Mouse (Mus musculus) left cerebral cortex, adult 11 months (tissue): ENCODE measurements around the gene Zbtb21.
"Not testable (repeated sequence)": the region's sequence is repeated elsewhere in the genome, so short reads cannot be mapped to it uniquely, and the experiment has no call there.

ENCODE experiments used
- DNase-seq: peaks from one replicate; pipeline ENCODE4 v3.0.0; 2022; ENCODE audit warnings: low spot score

The Zbtb21 gene

GRCm38 (mm10) chr16:97962151-97962948 is at the start of gene Zbtb21, which contains the start of gene C2cd2:
Zbtb21 (minus strand) TSS chr16:97962622.
C2cd2 (minus strand) TSS chr16:97962598.
- DNase-seq: peak; percentile 96

DNA sequence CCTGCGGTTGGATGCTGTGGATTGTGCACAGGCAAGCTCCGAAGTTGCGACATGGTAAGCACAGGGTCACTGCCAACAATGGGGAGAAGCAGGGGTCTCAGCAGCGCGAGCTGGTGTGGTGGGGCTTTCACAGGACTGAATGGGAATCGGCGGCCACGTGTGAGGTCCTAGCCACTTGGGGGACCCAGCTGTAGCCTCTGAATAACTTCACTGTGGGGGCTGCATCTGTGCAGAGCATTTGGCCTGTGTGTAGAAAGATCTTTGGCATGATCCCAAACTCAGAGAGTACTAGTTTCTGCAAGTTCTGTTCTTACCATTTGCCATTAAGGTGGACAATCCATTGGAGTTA is 34.9 kb upstream of the Zbtb21 start:
- DNase-seq: not testable (repeated sequence)

- DNase-seq: peak; percentile 80
Measured at GRCm38 (mm10) chr16:97996616-97997382, 34.4 kb upstream of the Zbtb21 start, which contains the start of gene B230307C23Rik. B230307C23Rik (plus strand) TSS chr16:97997315.

DNA sequence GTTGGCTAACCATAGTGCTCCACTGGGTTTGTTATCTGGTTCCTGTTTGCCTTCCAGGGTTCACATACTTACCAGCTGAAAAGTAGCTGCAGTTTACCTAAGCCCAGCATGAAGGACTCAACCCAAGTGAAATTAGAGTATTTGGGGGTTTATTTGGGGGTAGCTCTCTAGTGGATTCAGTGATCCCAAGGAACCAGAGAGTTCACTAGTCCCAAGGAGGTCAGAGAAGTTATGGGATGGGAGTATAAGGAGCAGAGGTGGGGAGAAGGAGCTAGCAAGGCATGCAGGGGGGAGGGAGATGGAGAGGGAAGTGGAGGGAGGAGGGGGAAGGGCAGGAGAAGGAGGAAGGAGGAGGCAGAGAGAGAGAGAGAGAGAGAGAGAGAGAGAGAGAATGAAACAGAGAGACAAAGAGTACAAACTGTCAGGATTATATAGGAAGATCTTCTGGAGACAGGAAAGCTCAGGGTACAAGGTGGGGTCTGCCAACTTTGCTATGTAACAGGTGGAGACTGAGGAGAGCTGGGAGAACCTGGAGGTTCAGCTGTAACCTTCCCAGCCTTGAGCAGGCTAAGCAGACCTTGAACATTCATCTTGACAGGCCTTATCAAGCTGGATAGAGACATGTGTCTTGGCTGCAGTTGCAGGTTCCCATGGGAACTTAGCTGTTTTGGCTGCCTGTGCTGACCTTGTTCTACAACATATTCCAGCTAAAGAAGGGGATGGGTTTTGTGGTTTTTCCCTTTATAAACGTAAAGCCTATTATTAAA is 33.6 kb upstream of the Zbtb21 start:
- DNase-seq: no peak

GRCm38 (mm10) chr16:97992477-97992876 is 30.1 kb upstream of the Zbtb21 start:
- DNase-seq: not testable (repeated sequence)

DNA sequence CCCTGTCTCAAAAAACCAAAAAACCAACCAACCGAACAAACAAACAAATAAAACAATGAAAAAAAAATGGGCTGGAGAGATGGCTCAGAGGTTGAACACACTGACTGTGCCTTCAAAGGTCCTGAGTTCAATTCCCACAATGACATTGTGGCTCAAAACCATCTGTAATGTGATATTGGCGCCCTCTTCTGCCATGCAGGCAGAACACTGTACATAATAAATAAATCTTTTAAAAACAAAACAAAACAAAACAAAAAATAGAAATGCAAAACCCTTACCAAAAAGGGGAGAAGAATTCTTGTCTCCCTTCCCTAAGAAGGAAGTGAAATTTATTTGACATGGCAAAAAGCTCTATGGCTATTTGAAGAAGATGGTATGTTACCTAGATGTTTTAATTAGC is 29.1 kb upstream of the Zbtb21 start:
- DNase-seq: no peak

GRCm38 (mm10) chr16:97984589-97984988 is 22.2 kb upstream of the Zbtb21 start:
- no peak for DNase-seq

- DNase-seq: no peak
Measured at GRCm38 (mm10) chr16:97981362-97981761, 18.9 kb upstream of the Zbtb21 start.

DNA sequence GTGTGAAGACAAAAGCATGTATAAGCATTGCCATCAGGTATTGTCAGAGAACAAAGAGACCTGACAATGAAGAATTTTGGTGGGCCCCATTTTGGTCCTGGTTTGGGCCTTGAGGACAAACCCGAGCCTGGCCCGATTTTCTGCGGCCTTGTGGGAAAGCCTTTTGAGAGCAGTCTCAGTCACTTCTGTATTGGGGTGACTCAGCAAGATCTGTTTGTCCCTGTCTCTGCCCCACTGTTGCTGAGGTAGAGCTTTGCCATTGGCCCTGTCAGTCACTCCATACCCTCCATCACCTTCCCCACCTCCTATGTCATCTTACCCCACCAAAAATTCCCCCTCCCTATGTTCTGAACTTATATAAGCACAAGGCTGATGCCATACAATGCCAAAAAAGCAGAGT is 15.3 kb upstream of the Zbtb21 start:
- DNase-seq: no peak

GRCm38 (mm10) chr16:97977277-97977676 is 14.9 kb upstream of the Zbtb21 start:
- no peak for DNase-seq

DNA sequence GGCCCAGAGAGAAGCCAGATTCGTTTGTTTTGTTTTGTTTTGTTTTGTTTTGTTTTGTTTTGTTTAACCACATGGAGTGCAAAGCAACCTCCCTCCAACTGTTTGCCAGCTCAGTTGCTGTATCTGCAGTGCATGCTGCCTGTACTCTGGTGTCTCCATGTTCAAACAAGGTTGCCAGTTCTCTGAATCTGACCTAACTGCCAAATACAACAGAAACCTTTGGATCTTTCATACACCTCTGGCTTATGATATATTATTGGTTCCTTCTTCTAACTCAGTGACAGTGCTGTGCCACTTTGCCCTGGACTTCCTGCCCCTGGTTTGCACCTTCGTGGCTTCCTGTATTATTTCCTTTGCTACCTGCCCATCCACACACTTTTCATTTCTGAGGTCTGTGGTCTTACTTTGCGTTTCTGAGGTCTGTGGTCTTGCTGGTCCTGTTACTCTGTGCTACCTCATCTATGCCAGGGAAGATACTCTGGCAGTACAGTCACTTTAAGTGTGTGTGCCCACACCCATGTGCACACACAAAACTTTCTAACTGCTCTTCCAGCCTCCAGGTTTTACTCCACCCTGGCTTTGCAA is 1.6 kb upstream of the Zbtb21 start:
- DNase-seq: no peak

GRCm38 (mm10) chr16:97961381-97962150 is 856 bp downstream of the Zbtb21 start:
- DNase-seq: no peak

DNA sequence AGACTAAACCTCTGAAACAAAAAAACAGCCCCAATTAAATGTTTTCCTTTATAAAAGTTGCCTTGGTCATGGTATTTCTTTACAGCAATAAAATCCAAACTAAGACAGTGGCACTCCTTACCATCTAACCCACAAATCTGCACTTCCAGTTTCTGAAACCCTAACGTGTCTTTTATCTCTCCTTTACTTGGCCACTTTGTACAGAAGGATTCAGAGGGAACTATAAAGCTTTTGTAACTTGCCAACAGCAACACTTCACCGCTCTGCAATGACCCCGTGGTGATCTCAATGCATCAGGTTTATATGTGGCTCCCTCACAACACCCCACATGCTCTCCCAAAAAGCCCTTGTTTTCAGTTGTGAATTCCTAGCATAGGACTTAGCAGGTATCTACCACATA is 2.1 kb downstream of the Zbtb21 start:
- no peak for DNase-seq

GRCm38 (mm10) chr16:97958401-97958973 is 3.9 kb downstream of the Zbtb21 start:
- no peak for DNase-seq

- no peak for DNase-seq
Measured at GRCm38 (mm10) chr16:97957626-97958025, 4.8 kb downstream of the Zbtb21 start.

DNA sequence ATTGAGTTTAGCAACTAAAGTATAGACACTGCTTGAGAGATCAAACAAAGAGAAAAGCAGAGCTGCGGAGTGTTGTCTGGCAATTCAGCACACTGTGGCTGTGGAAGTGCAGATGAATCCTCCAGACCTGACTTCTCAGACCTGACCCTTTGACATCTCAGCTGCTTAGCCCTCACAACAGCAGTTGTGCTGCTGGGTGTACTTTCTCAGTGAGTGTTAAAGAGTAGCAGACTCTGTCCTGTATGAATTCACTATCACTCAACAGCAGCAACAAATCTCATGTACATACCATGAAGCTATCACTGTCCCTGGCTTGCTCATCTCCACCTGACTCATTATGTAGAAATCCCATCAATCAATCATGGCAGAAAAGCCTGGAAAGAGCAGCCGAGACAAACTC is 6.4 kb downstream of the Zbtb21 start:
- no peak for DNase-seq

DNA sequence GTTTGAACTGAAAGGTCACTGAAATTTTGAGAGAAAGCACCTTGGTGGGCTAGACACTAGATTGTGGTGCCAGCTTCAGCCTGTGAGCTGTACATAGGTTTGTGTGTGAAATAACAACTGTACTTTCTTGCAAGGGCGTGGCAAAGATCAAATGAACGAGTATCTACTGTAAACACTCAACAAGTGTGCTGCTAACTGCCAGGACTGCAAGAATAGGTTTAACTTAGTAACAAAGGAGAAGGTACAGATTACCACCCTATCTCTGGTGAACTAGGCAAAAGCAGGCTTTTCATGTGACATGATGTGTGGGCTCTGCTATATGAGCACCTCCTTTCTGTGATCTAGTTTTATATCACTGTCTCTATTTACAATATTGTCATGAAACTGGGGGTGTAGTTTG is 9.1 kb downstream of the Zbtb21 start:
- no peak for DNase-seq

DNA sequence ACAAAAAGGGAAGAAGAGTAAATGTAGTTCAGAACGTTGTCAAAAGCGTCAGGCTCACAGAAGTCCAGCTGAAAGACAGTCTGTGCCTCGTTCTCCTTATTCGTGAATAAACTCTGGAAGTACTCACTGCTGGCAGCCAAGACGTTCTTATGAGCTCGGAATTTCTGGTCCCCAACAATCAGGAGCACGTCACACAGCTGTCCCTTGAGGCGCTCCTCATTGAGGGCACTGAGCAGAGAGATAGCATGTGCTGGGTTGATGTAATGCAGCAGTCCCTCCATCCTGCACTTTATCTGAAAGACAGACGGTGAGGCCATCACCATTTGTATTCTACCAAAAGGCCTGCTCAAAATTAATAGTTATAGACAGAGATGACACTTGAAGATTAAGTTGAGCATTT is 9.6 kb downstream of the Zbtb21 start:
- no peak for DNase-seq

DNA sequence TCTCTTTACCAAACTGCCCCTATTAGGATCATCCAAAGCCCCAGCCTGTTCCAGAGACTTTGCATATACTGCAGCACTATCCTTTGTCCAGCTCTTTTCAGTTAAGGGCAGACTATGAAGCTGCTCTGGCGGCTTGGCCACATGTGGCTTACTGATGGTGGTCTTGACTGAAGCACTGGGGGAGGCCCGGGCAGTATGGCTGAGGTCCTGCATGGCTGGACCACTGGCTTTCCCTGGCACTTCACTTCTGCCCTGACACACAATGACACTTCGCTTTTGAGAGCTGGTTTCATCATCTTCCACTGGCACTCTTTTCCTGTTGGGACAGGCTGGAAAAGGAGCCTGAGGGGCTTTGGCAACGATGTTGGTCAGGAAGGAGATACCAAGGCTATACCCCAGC is 10.1 kb downstream of the Zbtb21 start:
- DNase-seq: no peak

DNA sequence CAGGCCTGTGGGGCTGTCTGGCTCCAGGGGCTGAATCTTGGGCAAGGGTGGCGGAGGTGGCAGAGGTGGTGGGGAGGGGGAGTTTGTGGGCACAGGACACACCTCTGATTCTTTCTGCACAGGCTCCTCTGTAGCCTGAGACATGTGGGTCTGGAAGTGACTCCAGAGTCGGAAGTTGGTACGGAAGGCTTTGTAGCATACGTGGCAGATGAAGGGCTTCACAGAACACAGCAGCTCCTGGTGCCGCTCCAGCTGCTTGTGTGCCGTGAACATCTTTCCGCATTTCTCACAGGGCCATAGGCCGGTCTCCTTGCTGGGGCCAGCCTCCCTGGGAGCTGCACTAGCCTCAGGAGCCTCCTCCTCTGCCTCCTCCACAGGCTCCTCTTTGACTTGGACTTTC is 12.4 kb downstream of the Zbtb21 start:
- no peak for DNase-seq

DNA sequence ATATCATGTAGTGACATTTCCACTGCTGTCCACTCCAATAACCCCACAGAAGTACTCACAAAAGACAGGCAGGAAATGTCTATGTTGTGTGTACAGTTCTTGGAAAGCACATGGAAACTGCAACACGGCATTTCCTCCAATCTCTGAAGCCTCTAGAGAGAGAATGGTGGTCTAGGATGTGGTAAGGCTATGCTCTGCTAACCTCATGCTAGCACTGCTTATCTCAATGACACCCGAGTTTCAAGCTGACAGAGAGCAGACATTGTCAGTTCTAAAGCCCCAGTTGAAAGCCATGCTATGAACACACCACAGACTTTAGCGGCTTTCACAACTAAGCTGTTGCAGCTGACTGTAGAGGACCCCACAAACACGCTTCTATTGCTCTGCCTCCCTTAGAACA is 13.6 kb downstream of the Zbtb21 start:
- no peak for DNase-seq
